Mouse (Mus musculus) urinary bladder, postnatal 10 days (tissue): Measurements from ENCODE around the gene Olfr263.
"Not testable (repeated sequence)": the region's sequence is repeated elsewhere in the genome, so short reads cannot be mapped to it uniquely, and the experiment has no call there.

ENCODE experiments used
- DNase-seq: peaks from one replicate; pipeline ENCODE4 v3.0.0; 2022; ENCODE audit warnings: low spot score

Olfr263 gene

DNA sequence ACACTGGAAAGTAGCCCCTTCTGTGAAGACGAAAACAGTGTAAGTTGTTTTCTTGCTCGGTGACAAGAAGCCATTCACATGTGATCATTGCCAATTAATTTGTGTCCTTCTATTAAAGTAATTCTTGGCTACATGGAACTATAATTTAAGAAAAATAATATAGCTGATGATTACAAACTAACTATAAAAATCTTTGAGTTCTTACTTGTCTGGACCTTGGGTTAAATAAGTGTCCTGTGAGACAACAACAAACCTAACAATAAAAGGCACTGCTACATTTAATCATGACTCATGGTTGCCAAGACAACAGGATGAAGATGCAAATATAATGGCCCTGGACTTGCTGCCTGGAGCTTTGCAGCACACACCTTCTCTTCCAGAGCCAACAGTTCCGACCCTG lies at the start of gene Olfr263:
Gene Olfr263 (plus strand): TSS at position 301 of the 400 bp plus-strand sequence.
- not testable (repeated sequence) for DNase-seq

DNA sequence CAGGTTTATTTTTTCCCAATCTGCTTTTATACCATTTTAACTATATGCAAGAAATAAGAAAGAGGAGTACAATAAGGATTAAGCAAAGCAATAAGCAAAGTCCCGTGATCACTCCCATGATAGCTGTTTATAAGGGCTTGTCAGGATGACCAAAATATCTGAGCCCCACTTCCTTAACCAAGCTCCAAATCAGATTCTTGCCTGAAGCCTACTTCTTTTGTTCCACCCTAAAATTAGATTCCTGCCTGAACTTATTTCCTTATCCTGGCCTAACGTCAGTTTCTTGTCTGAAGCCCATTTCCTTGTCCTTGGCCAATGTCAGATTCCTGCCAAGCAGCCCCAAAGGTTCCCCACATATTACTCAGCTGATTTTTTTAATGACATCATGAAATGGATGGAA lies 46.8 kb upstream of the Olfr263 start:
- no peak for DNase-seq

DNA sequence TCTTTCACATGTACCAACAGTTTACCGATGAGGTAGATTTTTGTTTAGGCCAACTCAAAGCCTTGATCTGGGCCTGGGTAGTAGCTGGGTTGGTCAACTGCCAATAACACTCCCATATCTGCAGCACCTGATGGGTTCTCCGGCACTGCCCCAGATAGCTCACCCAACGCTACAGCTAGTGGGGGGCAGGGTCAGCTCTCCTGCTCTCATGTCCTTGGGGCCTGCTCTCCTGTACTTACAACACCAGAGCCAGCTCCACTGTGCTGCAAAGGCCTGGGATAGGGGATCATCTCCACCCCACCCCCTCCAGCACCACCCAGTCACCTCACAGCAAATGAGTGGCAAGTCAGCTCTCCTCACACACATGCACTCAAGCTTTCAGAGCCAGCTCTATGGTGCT lies 19.7 kb upstream of the Olfr263 start:
- no peak for DNase-seq

DNA sequence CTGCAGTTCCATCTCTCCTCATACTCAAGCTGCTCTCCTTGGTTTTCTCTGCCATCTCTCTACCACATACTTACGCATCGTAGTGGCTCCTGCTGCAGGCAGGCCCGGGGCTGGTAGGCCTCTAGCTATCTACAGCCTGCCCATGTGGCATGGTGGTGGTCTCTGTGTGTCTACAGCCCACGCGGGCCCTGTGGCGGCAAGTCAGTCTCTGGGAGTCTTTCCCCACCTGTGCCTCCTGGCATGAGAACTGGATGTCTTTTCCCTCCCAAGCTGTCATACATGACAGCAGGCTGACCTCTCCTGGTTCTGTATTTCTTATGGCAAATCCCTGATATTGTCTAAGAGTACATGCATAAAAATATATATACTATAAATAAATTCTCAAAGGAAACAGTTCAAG lies 19.0 kb upstream of the Olfr263 start:
- DNase-seq, result no peak

DNA sequence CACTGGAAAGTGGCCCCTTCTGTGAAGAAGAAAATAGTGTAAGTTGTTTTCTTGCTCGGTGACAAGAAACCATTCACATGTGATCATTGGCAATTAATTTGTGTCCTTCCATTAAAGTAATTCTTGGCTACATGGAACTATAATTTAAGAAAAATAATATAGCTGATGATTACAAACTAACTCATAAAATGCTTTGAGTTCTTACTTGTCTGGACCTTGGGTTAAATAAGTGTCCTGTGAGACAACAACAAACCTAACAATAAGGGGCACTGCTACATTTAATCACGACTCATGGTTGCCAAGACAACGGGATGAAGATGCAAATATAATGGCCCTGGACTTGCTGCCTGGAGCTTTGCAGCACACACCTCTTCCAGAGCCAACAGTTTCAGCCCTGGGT lies 18.3 kb upstream of the Olfr263 start, which contains the start of gene Olfr1369-ps1:
Gene Olfr1369-ps1 (plus strand): TSS at position 301 of the 400 bp plus-strand sequence.
- DNase-seq, result not testable (repeated sequence)

DNA sequence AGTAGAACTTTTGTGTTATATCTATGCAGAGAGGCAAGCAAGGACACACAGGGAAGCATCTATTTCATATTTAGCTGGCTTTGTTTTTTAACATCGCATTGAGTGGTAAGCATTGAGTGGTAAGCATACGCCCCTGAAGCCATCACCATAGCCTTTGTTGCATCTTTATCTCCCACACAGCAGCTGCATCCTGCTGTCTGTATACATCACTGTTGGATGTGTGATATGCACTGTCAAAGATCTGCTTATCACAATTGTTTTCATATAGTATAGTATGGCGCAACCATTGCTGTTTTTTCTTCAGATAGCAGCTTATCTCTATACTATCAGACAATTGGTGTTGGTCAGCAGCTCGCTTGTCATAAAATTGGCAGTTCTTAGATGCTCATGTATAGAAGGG lies 15.3 kb upstream of the Olfr263 start:
- DNase-seq, result no peak

DNA sequence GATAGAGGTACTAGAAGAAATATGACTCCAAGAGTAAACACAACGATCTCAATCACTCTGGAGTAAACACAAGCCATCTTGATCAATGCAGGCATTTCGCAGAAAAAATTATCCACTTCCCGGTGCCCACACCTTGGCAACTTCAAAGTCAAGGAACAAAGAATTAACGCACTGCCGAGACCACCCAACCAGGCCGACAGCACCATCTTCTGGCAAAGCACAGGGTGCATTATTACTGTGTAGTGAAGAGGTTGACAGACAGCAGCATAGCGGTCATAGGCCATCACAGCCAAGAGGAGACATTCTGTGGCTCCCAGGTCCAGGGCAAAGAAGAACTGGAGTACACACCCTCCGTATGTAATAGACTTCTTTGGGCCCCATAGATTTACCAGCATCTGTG lies 13.0 kb downstream of the Olfr263 start:
- no peak for DNase-seq

DNA sequence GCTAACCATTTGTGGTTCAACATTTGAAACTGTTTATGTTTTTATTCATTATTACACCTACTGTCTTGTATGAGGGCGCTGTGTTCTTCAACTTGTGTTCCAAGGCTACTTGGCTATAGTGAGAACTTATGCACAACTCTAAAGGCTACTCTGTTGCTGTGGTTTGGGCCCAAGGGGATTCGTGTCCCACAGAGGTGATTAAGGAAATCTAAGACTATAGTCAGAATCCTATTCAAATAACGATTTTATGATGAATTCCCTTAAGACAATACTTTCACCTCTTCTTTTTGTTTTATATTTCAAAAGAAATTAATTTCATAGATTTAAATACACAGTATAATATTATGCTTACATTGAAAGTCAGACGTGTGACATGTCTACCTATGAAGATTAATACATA lies 16.3 kb downstream of the Olfr263 start, which contains the start of gene Olfr1368:
Gene Olfr1368 (minus strand): TSS at position 101 of the 400 bp plus-strand sequence.
- no peak for DNase-seq

DNA sequence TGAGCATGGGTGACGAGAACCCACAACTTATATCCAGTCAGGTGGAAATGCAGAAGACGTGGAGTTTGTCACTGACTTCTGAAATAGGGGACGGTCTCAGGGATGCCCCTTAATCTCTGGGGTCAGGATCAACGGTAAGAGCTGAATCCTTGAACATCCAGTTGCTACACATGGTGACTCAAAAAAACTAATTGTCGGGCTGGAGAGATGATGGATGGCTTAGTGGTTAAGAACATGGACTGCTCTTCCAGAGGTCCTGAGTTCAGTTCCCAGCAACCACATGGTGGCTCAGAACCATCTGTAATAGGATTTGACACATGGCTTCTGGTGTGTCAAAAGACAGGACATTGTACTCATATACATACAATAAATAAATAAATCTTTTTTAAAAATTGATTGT lies 26.4 kb downstream of the Olfr263 start:
- DNase-seq, result no peak

DNA sequence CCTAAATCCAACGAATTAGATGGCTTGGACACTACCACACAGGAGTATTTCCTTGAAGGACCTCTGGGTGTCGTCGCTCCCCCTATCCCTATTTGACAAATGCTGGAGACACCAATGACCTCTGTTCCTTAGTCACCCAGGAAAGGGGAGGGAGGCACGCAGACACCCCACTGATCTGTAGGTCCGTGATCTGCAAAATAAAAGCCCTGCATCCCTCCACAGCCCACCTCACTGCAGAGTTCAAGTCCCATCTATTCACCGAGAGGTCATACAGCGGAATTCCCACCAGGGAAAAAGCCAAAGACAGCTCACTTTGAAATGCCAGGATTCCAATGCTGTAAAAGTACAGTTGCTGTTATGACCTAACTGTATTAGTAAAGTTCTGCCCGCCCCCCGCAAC lies 28.6 kb downstream of the Olfr263 start:
- no peak for DNase-seq

DNA sequence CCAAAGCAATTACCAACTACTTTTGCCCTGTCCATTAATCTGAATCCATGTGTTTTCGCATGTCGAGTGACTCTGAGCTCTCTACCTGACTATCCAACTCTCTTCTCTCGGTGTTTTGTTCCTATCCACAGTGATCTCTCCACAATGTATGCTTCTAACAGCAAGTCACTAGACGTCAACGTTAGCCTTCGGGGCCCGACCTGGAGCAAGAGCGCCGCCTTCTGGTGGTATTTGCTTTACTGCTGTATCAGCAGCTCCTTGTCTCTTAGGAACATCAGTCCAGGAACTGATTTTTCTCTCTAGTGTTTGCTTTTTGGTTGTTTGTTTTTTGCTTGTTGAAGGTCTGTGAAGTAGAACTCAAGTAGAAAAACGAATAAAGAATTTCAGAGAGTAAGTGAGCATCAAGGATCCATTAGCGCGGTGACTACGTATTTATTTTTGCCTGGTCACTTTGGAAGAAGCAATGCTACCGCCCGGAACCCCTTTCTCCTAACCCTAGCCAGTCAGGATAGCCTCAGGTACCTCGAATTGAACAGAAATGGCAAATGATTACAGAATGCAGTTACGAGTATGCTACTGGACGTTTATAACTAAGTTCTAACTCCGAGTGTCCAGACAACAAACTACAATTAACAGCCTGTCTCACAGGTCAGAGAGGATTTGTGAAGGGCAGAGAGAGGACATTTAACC lies 29.5 kb downstream of the Olfr263 start:
- DNase-seq, result peak; percentile 47

DNA sequence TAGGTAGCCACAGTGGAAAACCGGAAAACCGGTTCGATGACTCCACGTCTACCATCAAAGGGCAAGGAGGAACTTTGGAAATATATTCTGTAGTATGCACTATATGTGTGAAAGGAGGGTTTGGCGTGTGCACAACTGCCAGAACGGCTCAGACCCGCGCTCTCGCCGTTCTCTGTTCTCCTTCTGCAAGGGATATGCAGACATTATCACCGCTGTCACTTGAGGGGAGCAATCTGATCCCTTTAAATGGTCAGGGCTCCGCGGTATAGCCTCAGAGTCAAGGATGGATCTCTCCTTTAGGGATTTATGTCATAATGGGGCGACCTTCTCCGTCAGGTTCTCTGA lies 30.0 kb downstream of the Olfr263 start:
- DNase-seq, result no peak

DNA sequence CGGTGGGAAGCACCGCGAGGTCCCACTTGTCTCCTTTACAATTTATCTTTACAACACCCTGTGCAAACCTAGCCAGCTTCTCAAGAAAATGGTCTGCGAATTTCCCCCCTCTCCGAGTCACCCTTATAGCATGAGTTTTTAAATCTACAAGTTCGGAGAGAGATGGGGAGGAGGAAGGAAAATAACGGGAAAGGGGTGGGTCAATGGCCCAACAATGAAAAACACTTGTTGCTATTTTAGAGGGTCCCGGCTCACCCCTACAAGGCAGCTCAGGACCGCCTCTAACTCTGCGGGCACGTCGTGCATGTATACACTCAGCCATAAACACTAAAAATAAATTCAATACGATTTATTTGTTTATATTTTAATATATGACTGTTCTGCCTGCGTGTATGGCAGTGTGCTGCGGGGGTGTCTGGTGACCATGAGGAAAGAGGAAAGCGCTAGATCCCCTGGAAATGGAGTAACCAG lies 30.6 kb downstream of the Olfr263 start:
- no peak for DNase-seq

DNA sequence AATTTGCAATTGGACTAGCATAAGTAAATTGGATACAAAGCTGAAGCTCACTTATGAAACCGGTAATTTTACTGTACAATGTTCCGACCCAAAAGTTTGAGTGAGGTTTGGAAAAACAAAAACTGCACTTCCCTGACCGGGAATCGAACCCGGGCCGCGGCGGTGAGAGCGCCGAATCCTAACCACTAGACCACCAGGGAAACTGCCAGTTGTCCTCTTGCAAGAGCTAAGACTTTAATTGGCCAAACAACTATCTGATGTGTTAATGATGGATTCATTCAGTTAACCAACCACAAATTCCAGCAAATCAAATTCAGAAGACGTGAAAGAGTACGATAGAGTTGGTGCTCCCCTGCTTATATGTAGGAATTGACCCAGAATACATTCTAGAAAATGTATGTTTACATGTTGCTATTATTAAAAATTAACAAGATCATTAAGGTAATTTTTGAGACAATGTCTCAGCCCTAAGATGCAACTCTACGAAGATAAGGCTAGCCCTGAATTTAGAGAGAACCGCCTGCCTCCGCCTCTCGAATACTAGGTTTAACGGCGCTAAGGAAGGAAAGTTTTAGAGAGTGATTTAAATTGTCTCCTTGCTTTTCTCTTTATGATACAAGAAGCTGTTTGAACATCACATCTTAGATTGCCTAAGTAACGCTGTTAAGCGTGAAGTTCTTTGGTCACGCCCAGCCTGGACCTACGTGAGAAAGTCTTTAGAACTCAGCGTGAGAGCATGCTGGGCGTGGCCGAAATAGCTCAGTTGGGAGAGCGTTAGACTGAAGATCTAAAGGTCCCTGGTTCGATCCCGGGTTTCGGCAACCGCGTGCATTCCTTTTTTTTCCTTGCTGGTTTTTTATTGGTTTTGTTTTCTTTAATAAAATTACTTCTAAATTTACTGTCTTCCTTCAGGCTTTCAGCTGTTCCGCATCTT lies 31.5 kb downstream of the Olfr263 start:
- DNase-seq, result peak; percentile 68

DNA sequence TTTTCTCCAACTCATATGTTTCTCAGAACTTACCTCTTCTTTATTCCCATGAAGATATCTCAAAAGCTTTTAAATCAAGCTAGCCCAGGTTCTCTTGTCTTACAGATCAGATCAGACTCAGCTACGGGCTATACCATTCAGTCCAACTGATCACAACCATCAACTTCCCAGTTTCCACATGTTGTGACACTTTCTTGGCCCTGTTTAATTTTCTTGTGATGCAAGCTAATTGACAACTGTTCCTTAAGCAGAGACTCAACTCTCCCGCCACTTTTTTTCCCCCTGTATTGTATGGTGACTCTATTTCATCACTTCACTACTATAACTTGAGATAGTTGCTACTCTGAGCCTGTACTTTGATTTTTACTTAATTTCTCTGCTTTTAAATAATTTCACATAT lies 32.2 kb downstream of the Olfr263 start:
- DNase-seq, result no peak

DNA sequence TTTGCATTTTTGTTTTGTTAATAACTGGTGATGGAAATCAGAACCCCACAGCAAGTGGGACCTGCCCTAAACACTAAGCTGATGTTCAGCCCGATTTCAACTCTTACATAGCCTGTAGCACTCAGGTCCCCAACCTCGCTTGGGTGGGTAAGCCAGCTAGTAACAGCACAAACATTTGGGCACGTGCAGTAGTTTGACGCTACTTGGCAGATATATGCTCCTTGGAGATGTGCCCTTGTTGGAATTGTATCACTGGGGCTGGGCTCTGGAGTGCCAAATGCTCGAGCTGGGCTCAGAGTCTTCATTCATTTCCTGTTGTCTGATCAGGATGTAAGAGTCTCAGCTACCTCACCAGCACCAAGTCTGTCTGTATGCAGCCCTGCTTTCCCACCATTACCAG lies 33.2 kb downstream of the Olfr263 start:
- DNase-seq, result no peak

DNA sequence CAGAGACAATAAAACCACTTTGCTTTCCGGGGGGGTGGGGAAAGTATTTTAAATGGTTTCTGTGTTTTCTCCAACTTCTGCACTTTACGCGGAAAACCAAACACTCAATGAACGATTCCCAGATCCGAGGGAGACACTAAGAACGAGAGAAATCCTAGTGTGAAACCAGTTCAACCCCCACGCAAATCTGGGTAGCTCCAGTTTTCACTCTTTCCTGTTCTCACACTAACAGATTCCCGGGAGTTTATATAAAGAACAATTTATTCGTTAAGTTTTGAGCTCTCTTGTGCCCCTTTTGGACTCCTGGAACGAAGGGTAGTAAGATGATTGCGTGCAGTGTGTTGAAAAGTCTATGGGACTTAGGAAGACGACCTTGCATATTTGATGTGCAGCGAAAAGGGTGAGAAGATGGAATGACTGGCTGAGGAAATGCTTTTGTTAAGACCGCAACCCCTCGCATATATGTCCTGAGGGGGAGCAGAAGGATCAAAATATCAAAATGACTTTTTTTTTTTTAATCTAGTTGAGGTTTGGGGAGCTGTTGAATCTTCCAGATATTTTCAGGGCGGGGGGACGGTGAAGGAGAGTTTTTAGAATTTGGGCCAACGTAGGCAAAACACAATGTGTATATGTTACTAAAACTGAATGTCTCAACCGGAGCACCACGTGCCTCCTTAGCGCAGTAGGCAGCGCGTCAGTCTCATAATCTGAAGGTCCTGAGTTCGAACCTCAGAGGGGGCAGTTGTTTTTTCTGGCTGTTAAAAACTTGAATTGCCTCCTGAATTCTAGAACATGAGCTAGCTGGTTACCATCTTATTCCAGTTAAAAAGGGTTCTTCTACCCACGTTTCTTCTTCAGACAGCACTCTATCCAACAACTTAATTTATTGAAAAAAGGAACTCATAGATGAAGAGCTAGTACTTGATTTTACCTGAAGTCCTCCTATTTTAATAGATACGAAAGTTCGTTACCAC lies 37.8 kb downstream of the Olfr263 start:
- DNase-seq, result no peak

DNA sequence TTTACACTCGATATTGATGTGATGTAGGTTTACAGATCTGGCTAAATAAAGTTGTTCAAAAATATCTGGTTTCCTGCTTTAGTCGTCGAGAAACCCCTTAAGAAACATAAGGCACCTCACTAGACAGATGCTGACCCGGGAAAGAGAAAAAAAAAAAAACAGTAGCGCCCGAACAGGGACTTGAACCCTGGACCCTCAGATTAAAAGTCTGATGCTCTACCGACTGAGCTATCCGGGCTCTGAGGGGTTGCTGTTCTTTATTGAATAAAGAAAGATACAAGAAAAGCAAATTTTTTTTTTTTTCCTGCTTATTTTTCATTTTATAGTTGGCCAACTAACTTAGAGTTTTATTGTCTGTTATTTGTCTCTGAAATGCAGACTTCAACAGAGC lies 38.5 kb downstream of the Olfr263 start:
- DNase-seq, result no peak

DNA sequence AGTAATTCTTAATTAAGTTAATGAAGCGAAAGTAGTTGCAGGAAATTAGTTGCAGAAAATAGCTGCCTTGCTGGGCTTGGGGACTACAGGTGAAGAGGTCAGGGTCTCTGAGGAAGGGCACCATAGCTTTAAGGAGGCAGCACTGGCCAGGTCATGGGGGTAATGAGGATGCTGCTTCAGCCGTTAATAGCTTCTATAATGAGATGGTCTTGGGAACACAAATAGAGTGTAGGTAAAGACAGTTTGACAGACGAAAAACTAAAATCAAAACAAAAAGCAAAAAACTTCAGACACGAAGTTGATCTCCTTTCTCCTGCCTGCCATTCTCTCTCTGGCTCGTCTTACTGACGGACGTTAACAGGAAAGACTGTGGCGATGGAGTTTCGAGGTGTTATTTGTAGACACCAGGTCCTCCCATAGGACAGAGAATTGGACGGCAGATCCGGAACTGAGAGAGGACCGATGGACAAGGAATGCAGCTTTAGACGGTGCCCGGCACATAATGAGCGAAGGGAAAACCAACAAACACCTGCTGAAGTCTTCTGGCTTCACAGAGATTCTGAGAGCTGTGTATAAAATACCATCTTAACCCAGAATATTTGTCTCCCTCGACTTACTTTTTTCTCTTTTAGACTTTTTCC lies 39.1 kb downstream of the Olfr263 start:
- DNase-seq, result no peak

DNA sequence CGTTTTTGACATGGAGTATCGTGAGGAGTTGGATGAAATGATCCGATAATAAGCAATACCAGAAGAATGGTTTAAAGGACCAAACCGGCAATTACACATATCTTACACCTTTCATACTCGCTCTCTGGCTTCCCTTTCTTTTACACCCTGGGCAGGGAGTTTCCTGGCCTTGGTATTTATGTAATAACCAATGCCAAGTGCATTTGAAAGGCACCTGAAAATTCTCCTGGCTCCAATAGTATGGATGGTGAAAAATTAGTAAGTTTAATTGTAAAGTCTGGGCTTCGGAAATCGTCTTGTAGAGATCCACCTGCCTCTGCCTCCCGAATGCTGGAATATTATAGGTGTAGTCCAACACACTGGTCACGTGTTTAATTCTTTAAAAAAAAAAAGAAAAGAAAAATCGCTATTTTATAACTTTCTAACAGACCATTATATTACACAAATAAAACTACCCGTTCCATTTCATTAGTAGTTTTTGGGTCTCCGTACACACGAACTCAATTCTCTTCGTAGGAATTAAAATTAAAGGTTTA lies 39.8 kb downstream of the Olfr263 start:
- DNase-seq, result no peak
